Mouse (Mus musculus): ENCODE measurements around the gene Gm21983. TPM values are rescaled to one million over a fixed set of nuclear protein-coding genes. Genes with fewer than 3 reads are reported as not detected.

The Gm21983 gene
- polyA plus RNA-seq, 1 experiment from 2014 or later, result not detected

DNA sequence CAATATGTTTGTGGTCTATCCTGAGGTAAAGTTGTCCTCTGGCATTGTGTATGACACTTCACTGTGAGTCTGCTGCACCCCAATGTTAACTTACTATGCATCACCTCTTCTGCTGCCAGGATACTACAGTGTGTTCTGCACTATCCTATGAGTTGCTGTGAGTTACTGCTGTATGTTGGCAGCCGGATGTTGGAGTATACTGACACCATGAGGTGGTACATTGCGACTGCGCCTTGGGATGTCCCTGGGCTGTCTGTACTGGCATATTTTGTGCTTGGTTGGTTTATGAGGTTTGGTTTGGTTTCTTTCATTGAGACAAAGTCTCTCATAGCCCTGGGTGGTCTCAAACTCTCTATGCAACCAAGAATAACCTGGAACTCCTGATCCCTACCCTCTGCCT lies 52.7 kb downstream of the Gm21983 start:
- WGBS, result 46% methylated on average over 3 of the region's 3 CpGs
- H3K27me3 ChIP-seq (ENCODE audit: insufficient read depth, low read length), result no peaks in the 10 kb centered on the region
- H3K36me3 ChIP-seq (ENCODE audit: insufficient read depth, low read length), result no peaks in the 10 kb centered on the region
- H3K27ac ChIP-seq (ENCODE audit: low read length), result no peak overlapping the region
- H3K4me2 ChIP-seq (replicated peaks; ENCODE audit: low read depth, low read length), result no peak overlapping the region
- H3K4me3 ChIP-seq (ENCODE audit: low read length), result no peak overlapping the region
- ATAC-seq (ENCODE audit: low FRiP score, low TSS enrichment), result peak; percentile 66
- peaks cover 3% of the 10 kb centered on the region; the same call in 1 of the 2 replicates for H3K9me3 ChIP-seq (ENCODE audit: low read length)
- no peak overlapping the region for H3K9ac ChIP-seq (replicated peaks; ENCODE audit: low read length)
- peaks cover 3% of the 10 kb centered on the region; the same call in 1 of the 2 replicates for H3K4me1 ChIP-seq (ENCODE audit: insufficient read depth, low read length)

DNA sequence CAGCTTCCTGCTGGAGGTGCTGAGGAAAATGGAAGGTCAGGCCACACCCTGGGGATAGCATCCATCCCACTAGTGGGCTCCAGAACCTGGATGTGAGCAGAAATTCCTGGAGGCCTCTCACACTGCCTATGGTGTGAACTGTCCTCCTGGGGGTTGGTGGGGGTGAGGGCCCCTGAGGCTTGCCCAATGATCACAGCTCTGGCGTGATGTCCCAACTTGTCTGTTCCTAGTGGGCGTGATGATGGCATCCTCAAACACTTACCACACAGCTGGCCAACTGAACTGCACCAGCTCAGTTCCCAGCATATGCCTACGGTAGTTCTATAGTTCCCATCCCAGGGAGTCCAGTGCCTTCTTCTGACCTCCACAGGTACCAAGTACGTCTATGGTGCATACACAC lies 55.9 kb downstream of the Gm21983 start:
- no peak for ATAC-seq (ENCODE audit: low FRiP score, low TSS enrichment)

DNA sequence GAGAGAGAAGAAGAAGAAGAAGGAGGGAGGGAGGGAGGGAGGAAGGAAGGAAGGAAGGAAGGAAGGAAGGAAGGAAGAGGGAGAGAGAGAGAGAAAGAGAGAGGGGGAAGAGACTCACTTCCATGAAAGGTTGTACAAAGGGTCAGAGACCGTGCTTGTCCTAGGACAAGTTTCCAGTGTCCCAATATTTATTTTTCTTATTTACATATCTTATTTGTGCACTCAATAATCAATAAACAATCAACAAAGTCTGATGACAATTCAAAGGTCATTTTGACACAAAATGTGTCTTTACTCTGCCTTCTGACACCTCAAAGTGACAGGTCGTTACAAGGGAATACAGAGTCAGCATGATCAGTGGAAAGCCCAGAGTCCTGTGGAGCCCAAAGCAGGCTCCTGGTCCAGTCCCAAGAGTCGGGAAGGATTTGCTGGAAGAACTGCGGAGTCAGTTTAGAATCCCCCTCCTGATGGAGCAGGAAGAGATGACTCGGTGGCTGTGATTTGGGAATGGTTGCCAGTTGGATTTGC lies 56.5 kb downstream of the Gm21983 start:
- WGBS, result 80% methylated on average over 5 of the region's 5 CpGs
- H3K9me3 ChIP-seq (ENCODE audit: low read length), result no peaks in the 10 kb centered on the region
- no peaks in the 10 kb centered on the region for H3K36me3 ChIP-seq (ENCODE audit: insufficient read depth, low read length)
- no peak overlapping the region for H3K4me2 ChIP-seq (replicated peaks; ENCODE audit: low read depth, low read length)
- H3K4me3 ChIP-seq (ENCODE audit: low read length), result no peak overlapping the region
- no peak overlapping the region for H3K27ac ChIP-seq (ENCODE audit: low read length)
- H3K4me1 ChIP-seq (ENCODE audit: insufficient read depth, low read length), result no peaks in the 10 kb centered on the region
- no peaks in the 10 kb centered on the region for H3K27me3 ChIP-seq (ENCODE audit: insufficient read depth, low read length)
- no peak for ATAC-seq (ENCODE audit: low FRiP score, low TSS enrichment)
- no peak overlapping the region for H3K9ac ChIP-seq (replicated peaks; ENCODE audit: low read length)

More for the DNA sequence above, 55.9 kb downstream of the Gm21983 start:
- H3K36me3 ChIP-seq (ENCODE audit: insufficient read depth, low read length), result no peaks in the 10 kb centered on the region
- no peak overlapping the region for H3K27ac ChIP-seq (ENCODE audit: low read length)
- no peak overlapping the region for H3K4me3 ChIP-seq (ENCODE audit: low read length)
- H3K4me2 ChIP-seq (replicated peaks; ENCODE audit: low read depth, low read length), result no peak overlapping the region
- no peaks in the 10 kb centered on the region for H3K9me3 ChIP-seq (ENCODE audit: low read length)
- H3K27me3 ChIP-seq (ENCODE audit: insufficient read depth, low read length), result no peaks in the 10 kb centered on the region
- no peaks in the 10 kb centered on the region for H3K4me1 ChIP-seq (ENCODE audit: insufficient read depth, low read length)
- H3K9ac ChIP-seq (replicated peaks; ENCODE audit: low read length), result no peak overlapping the region
- WGBS, result 82% methylated on average over 4 of the region's 4 CpGs

DNA sequence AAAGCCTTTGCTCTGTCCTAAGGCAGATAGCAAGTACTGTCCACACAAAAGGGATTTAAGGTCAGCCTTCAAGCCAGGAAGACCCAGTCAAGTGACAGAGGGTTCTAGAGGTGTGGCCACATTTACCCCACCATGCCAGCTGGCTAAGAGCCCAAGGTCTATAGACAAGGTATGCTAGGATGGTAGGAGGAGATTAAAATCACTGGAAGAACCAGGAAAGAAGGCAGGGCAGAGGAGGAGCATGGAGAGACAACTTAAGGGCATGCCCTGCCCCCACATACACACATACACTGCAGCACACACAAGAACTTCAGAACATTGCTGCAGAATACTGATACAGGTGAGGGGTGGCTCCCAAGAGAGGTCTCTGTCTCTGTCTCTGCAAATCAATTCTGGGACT lies 61.2 kb downstream of the Gm21983 start, which contains the start of gene Cyp2f2:
TSS of gene Cyp2f2 (plus strand) at position 234 of the 400 bp plus-strand sequence.
- no peak within 1 kb of the TSS for H3K4me2 ChIP-seq (replicated peaks; ENCODE audit: low read depth, low read length)
- ATAC-seq (ENCODE audit: low FRiP score, low TSS enrichment), result no peak
- no peak within 1 kb of the TSS for H3K9ac ChIP-seq (replicated peaks; ENCODE audit: low read length)
- H3K4me1 ChIP-seq (ENCODE audit: insufficient read depth, low read length), result no peaks in the 10 kb centered on the region
- H3K9me3 ChIP-seq (ENCODE audit: low read length), result no peaks in the 10 kb centered on the region
- no peaks in the 10 kb centered on the region for H3K27me3 ChIP-seq (ENCODE audit: insufficient read depth, low read length)
- no peak within 1 kb of the TSS for H3K4me3 ChIP-seq (ENCODE audit: low read length)
- H3K27ac ChIP-seq (ENCODE audit: low read length), result no peak within 1 kb of the TSS
- no peaks in the 10 kb centered on the region for H3K36me3 ChIP-seq (ENCODE audit: insufficient read depth, low read length)

MicroRNAs encoded within 50 kb of the gene (microRNA counts, 519-probe panel; counts per million panel counts)
- 104 counts per million, percentile 35 among the panel's probes with 10 or more counts for microRNA mmu-miR-1191

Small RNA genes within 50 kb of the gene (microRNA-seq; reads per million reads assigned to microRNA genes)
- 4.1 reads per million, percentile 18 among the genes with 10 or more reads in this experiment for gene Mir1191
- gene Mir3101, result 1.4 reads per million

Other genes with a start within 250 kb of the Gm21983 start
- not detected in 2 replicates for gene Cyp2a22, start 241.7 kb downstream of the Gm21983 start, polyA plus RNA-seq (2015; fragmentation: Nextera tagmentation; extraction: Ambion mirVana)
- not detected in 2 replicates for gene Cyp2a12, start 152.0 kb downstream of the Gm21983 start, polyA plus RNA-seq (2015; fragmentation: Nextera tagmentation; extraction: Ambion mirVana)
- gene Cyp2f2, start 61.2 kb downstream of the Gm21983 start, polyA plus RNA-seq (2015; fragmentation: Nextera tagmentation; extraction: Ambion mirVana), result 0.30 and 0.49 TPM in 2 replicates
- 0.10 and 0.24 TPM in 2 replicates for gene Cyp2t4, start 27.4 kb downstream of the Gm21983 start, polyA plus RNA-seq (2015; fragmentation: Nextera tagmentation; extraction: Ambion mirVana)
- 75.4 and 76.9 TPM in 2 replicates for gene Egln2, start 14.3 kb downstream of the Gm21983 start, polyA plus RNA-seq (2015; fragmentation: Nextera tagmentation; extraction: Ambion mirVana)
- gene Rab4b, start 2.2 kb downstream of the Gm21983 start, polyA plus RNA-seq (2015; fragmentation: Nextera tagmentation; extraction: Ambion mirVana), result 65.7 and 67.9 TPM in 2 replicates
- 18.5 and 22.3 TPM in 2 replicates for gene Mia, start 71 bp upstream of the Gm21983 start, polyA plus RNA-seq (2015; fragmentation: Nextera tagmentation; extraction: Ambion mirVana)
- 4.1 TPM in 2 replicates for gene BC024978, start 14.7 kb upstream of the Gm21983 start, polyA plus RNA-seq (2015; fragmentation: Nextera tagmentation; extraction: Ambion mirVana)
- gene Snrpa, start 15.2 kb upstream of the Gm21983 start, polyA plus RNA-seq (2015; fragmentation: Nextera tagmentation; extraction: Ambion mirVana), result 305 and 323 TPM in 2 replicates
- gene Itpkc, start 47.6 kb upstream of the Gm21983 start, polyA plus RNA-seq (2015; fragmentation: Nextera tagmentation; extraction: Ambion mirVana), result 5.5 and 6.4 TPM in 2 replicates
- gene Coq8b, start 51.9 kb upstream of the Gm21983 start, polyA plus RNA-seq (2015; fragmentation: Nextera tagmentation; extraction: Ambion mirVana), result 26.4 and 28.6 TPM in 2 replicates
- 13.5 and 16.4 TPM in 2 replicates for gene Numbl, start 77.3 kb upstream of the Gm21983 start, polyA plus RNA-seq (2015; fragmentation: Nextera tagmentation; extraction: Ambion mirVana)
- 45.9 and 55.8 TPM in 2 replicates for gene Ltbp4, start 156.6 kb upstream of the Gm21983 start, polyA plus RNA-seq (2015; fragmentation: Nextera tagmentation; extraction: Ambion mirVana)
- gene Shkbp1, start 174.9 kb upstream of the Gm21983 start, polyA plus RNA-seq (2015; fragmentation: Nextera tagmentation; extraction: Ambion mirVana), result 51.4 and 56.9 TPM in 2 replicates
- 0.64 and 0.80 TPM in 2 replicates for gene Gm20479, start 176.3 kb upstream of the Gm21983 start, polyA plus RNA-seq (2015; fragmentation: Nextera tagmentation; extraction: Ambion mirVana)